Mouse (Mus musculus) ES-E14 (cell line): Measurements from ENCODE around the gene Snrnp70. TPM values are rescaled to one million over a fixed set of nuclear protein-coding genes. Genes with fewer than 3 reads are reported as not detected.

Experiments used
- DNase-seq: peaks from one replicate; pipeline ENCODE4 v3.0.0-alpha.2; 2013; ENCODE audit warnings: low read depth, low spot score
- H3K27ac ChIP-seq: 2 replicates; pipeline ENCODE4 v1.5.1; 2012; ENCODE audit warnings: low read depth, mild to moderate bottlenecking, low read length, moderate library complexity, mixed read lengths; ENCODE audit not compliant: poor library complexity, insufficient read depth, severe bottlenecking
- H3K36me3 ChIP-seq: 2 replicates; pipeline ENCODE4 v1.6.1; 2012; ENCODE audit warnings: mild to moderate bottlenecking, low read length, moderate library complexity, mixed read lengths; ENCODE audit not compliant: control insufficient read depth, poor library complexity, insufficient read depth, severe bottlenecking
- H3K4me1 ChIP-seq, 2 experiments: fragments of 150-350 bp in 1 of 2; sonication (generic) in 1 of 2; 2 replicates each; pipeline ENCODE4 v1.6.1; 2012; ENCODE audit warnings: low read length in 2 of 2, mild to moderate bottlenecking in 1 of 2, mixed read lengths in 1 of 2; ENCODE audit not compliant: control insufficient read depth in 2 of 2, insufficient read depth in 2 of 2, poor library complexity in 1 of 2
- H3K4me3 ChIP-seq, 2 experiments: fragments of 150-350 bp in 1 of 2; sonication (generic) in 1 of 2; 2 replicates each; pipeline ENCODE4 v1.5.1; 2012; ENCODE audit warnings: low read length in 2 of 2, low read depth in 1 of 2, mild to moderate bottlenecking in 1 of 2, mixed read lengths in 1 of 2; ENCODE audit not compliant: insufficient read depth in 1 of 2, poor library complexity in 1 of 2, severe bottlenecking in 1 of 2
- H3K9ac ChIP-seq: 2 replicates; pipeline ENCODE4 v1.6.1; 2012; ENCODE audit warnings: low read depth, mild to moderate bottlenecking, low read length, mixed read lengths; ENCODE audit not compliant: poor library complexity, insufficient read depth, severe bottlenecking
- H3K9me3 ChIP-seq: fragments of 150-350 bp; sonication (generic); 2 replicates; pipeline ENCODE4 v1.6.1; 2012; ENCODE audit warnings: low read depth, mild to moderate bottlenecking, low read length; ENCODE audit not compliant: control insufficient read depth, insufficient read depth
- CHD2 ChIP-seq: IDR thresholded peaks from 2 replicates; pipeline ENCODE4 v1.6.1; 2014; ENCODE audit warnings: mild to moderate bottlenecking, low read depth, low read length, inconsistent platforms
- HCFC1 ChIP-seq: IDR thresholded peaks from 2 replicates; pipeline ENCODE4 v1.6.1; 2012; ENCODE audit warnings: low read length, inconsistent platforms, borderline replicate concordance; ENCODE audit not compliant: insufficient read depth
- MAFK ChIP-seq: IDR thresholded peaks from 2 replicates; pipeline ENCODE4 v1.6.1; 2014; ENCODE audit warnings: mild to moderate bottlenecking, low read depth, low read length, inconsistent platforms; ENCODE audit not compliant: insufficient read depth
- ZC3H11A ChIP-seq: IDR thresholded peaks from 2 replicates; pipeline ENCODE4 v1.6.1; 2012; ENCODE audit warnings: low read depth, mild to moderate bottlenecking, inconsistent platforms, low read length, borderline replicate concordance
- ZNF384 ChIP-seq: IDR thresholded peaks from 2 replicates; pipeline ENCODE4 v1.6.1; 2012; ENCODE audit warnings: low read depth, low read length, inconsistent platforms
- in situ Hi-C, 2 experiments: fragments of 600-800 bp; cut with MboI; formaldehyde crosslinking; loops; one replicate each; pipeline ENCODE4 v1.15.1; 2025; ENCODE audit warnings: low sequenced_read_pairs in 2 of 2, inconsistent platforms in 1 of 2; ENCODE audit not compliant: unreplicated experiment in 2 of 2
- total RNA-seq: library from RNA; depleted of rRNA; stranded (reverse); fragments of 300-350 nt; gene quantifications from 2 replicates; pipeline ENCODE4 v1.2.3, GENCODE M21; 2012

The Snrnp70 gene
- total RNA-seq, 1 experiment, result 303 TPM

DNA sequence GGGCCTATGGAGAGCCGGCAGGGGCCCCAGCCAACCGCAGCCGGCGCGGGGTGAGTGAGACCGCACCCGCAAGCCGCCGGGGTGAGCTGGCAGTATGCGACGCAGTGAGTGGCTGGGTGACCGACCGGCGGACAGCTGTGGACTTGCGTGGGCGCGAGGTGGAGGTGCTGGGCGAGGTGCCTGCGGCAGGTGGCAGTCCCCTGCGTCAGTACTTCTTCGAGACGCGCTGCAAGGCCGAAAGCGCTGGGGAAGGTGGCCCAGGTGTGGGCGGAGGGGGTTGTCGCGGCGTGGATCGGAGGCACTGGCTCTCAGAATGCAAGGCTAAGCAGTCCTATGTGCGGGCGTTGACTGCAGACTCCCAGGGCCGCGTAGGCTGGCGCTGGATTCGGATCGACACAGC lies 20.1 kb upstream of the Snrnp70 start:
- Histone ChIP-seq H3K36me3 (0 out of 2 replicates have a peak, but pooled peaks cover 2% of the 10 kb centered on the region), H3K4me3 (peak overlapping the region; percentile 44 to 66; a peak in 3 of 4 replicates), H3K4me1 (peaks cover 6 to 34% of the 10 kb centered on the region in 2 experiments; a peak in 2 of 4 replicates), H3K9ac (peak overlapping the region; percentile 6; the same call in 1 of the 2 replicates), H3K27ac (no peak overlapping the region), H3K9me3 (no peaks in the 10 kb centered on the region)
- TF ChIP-seq ZC3H11A (no peak), ZNF384 (no peak), HCFC1 (no peak)
- DNase-seq, result no peak
- in situ Hi-C loops, result no loop called here

DNA sequence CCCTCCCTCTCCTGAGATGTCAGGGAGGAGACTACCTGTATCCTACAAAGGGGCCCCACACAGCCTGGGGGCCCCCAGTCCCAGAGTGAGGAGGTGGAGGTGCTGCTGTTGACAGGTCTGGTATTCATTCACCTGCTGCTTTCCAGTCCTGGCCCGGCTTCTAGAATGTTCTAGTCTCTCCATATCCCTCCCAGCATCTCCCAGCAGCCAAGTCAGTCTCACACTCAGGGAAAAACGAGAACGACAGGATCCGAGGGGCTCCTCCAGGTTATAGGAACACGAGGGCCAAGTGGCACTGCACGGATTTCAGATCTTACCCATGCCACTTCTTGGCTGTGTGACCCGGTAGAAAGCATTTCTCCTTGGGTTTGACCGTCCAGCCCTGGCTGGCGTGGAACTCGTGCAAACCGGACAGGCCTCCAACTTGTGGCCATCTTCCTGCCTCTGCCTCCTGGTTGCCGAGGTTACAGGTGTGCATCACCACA lies 19.2 kb upstream of the Snrnp70 start:
- no peak for DNase-seq
- TF ChIP-seq ZC3H11A (no peak), ZNF384 (no peak), MAFK (no peak), HCFC1 (no peak), CHD2 (no peak)
- H3K9me3 ChIP-seq, result no peaks in the 10 kb centered on the region
- H3K4me3 ChIP-seq, result 0 out of 4 replicates have a peak overlapping the region, but pooled peaks of 1 of the 2 experiments have one; percentile 74
- H3K4me1 ChIP-seq, result peaks cover 6 to 29% of the 10 kb centered on the region in 2 experiments; a peak in 2 of 4 replicates
- no peaks in the 10 kb centered on the region for H3K36me3 ChIP-seq
- in situ Hi-C loops, result no loop called here
- no peak overlapping the region for H3K27ac ChIP-seq
- no peak overlapping the region for H3K9ac ChIP-seq

DNA sequence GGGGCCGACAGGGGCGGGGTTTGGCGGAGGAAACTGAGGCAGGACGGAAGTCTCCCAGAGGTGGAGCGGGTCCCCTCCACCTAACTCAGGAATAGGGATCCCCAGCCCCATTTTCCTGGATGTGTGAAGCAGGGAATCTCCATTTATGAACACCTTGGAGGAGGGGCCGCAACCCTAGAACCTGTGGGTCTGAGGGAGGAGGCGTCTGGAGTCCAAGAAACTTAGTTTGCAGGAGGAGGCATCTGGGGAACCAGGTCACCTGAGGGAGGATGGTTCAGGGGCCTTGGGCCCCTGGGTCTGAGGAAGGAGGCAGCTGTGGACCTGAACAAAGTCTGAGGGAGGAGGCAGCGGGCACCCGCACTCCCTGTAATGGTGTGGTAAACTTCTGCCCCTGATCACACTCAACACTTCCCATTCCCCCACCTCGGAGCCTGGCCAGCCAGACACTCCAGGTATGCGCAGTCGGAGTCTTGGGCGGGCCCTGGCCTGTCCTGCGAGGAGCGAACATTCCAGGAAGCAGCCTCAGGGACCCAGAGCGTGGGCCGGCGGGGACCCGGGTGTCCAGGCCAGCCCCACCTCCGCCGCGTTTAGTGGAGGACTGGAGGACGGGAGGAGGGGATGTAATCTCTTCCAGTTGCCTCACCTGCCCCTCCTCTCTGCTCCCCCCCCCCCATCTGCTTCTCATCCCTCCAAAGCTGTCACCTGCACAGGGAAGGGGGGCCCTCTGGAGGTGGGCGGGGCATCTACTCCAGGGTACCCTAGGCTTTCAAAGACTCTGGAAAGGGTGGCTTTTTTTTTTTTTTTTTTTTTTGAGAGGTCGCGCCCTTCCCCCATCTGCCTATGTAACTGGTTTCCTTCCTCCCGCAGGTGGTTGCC lies 18.6 kb upstream of the Snrnp70 start:
- no peaks in the 10 kb centered on the region for H3K9me3 ChIP-seq
- H3K4me3 ChIP-seq, result peak overlapping the region; percentile 61 to 74
- TF ChIP-seq HCFC1 (no peak), ZC3H11A (no peak), ZNF384 (peak; percentile 85)
- peaks cover 2 to 24% of the 10 kb centered on the region in 2 experiments; a peak in 2 of 4 replicates for H3K4me1 ChIP-seq
- in situ Hi-C loops, result no loop called here
- H3K36me3 ChIP-seq, result no peaks in the 10 kb centered on the region
- peak overlapping the region; percentile 18; the same call in 1 of the 2 replicates for H3K9ac ChIP-seq
- DNase-seq, result no peak
- no peak overlapping the region for H3K27ac ChIP-seq

DNA sequence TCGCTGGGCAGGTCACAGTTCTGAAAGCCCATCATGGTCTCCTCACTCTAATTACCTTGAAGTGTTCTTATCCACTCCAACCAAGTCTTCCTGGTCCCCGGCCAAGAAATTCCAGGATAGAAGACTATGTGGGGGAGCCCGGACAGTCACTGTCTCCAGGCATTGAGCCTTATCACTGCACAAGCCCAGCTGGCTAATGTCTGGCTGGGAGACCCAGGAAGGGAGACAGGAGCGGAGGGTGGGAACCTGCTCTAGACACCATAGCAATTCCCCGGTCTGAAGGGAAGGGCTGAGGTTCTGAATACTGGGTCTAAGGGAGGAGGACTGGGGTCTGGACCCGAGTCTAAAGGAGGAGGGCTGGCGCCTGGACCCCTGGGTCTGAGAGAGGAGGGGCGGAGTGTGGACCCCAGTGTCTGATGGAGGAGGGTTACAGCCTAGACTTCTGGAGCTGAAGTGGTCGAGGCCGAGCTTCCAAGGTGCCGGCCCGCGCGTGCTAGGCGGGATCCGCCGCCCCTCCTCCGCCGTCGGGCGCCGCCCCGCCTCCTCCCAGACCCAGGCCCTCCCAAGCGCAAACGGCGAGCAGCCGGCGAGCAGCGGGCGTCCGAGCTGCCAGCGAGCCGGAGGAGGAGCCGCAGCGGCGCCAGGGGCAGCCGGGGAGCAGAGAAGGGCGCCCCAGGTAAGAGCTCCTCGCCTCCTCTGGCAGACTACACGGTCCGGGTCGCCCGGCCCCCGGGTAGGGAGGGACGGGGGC lies 17.7 kb upstream of the Snrnp70 start, which contains the start of gene Ntf5:
TSS of gene Ntf5 (plus strand) at position 583 of the 751 bp plus-strand sequence.
- DNase-seq, result no peak
- no peaks in the 10 kb centered on the region for H3K36me3 ChIP-seq
- in situ Hi-C loops, result no loop called here
- H3K9me3 ChIP-seq, result no peaks in the 10 kb centered on the region
- H3K4me3 ChIP-seq, result peak within 1 kb of the TSS; percentile 61 to 74
- H3K9ac ChIP-seq, result peak within 1 kb of the TSS; percentile 74
- peak within 1 kb of the TSS; percentile 22; the same call in 1 of the 2 replicates for H3K27ac ChIP-seq
- peaks cover 2 to 19% of the 10 kb centered on the region in 2 experiments; a peak in 2 of 4 replicates for H3K4me1 ChIP-seq
- TF ChIP-seq ZNF384 (no peak), ZC3H11A (no peak), HCFC1 (no peak), CHD2 (no peak), MAFK (no peak)
